Mouse (Mus musculus): Measurements from ENCODE around the gene Ubxn10. TPM values are rescaled to one million over a fixed set of nuclear protein-coding genes. Genes with fewer than 3 reads are reported as not detected.

Gene Ubxn10
- polyA plus RNA-seq, 1 experiment, result not detected

- Histone ChIP-seq H3K27ac (ENCODE audit: insufficient read depth, low read depth, low read length) (no peak overlapping the region), H3K4me1 (ENCODE audit: control insufficient read depth, insufficient read depth, low read length) (no peaks in the 10 kb centered on the region), H3K4me3 (ENCODE audit: insufficient read depth, low read length) (no peak overlapping the region)
- TF ChIP-seq CTCF (IDR thresholded peaks at IDR 0.05; ENCODE audit: low read depth, low read length), result no peak
- TF ChIP-seq POLR2A (IDR thresholded peaks at IDR 0.05; ENCODE audit: borderline replicate concordance, low read depth, low read length), result no peak
Observed at GRCm38 (mm10) chr4:138670093-138670889, 66.7 kb downstream of the Ubxn10 start.

- Histone ChIP-seq H3K4me3 (ENCODE audit: insufficient read depth, low read length) (no peak overlapping the region), H3K27ac (ENCODE audit: insufficient read depth, low read depth, low read length) (no peak overlapping the region), H3K4me1 (ENCODE audit: control insufficient read depth, insufficient read depth, low read length) (no peaks in the 10 kb centered on the region)
- TF ChIP-seq CTCF (IDR thresholded peaks at IDR 0.05; ENCODE audit: low read depth, low read length) (no peak), POLR2A (IDR thresholded peaks at IDR 0.05; ENCODE audit: borderline replicate concordance, low read depth, low read length) (no peak)
Observed at GRCm38 (mm10) chr4:138666521-138666920, 70.4 kb downstream of the Ubxn10 start.

GRCm38 (mm10) chr4:138659936-138660602, 76.9 kb downstream of the Ubxn10 start:
- Histone ChIP-seq H3K4me3 (ENCODE audit: insufficient read depth, low read length) (no peak overlapping the region), H3K4me1 (ENCODE audit: control insufficient read depth, insufficient read depth, low read length) (no peaks in the 10 kb centered on the region), H3K27ac (ENCODE audit: insufficient read depth, low read depth, low read length) (no peak overlapping the region)
- TF ChIP-seq POLR2A (IDR thresholded peaks at IDR 0.05; ENCODE audit: borderline replicate concordance, low read depth, low read length), result no peak

Other genes starting within 250 kb of the Ubxn10 start
- not detected in 2 replicates for gene Vwa5b1, start 101.3 kb downstream of the Ubxn10 start, polyA plus RNA-seq (2012; ENCODE audit: insufficient read depth, insufficient read length, missing spikeins)
- gene Pla2g2c, start 12.4 kb downstream of the Ubxn10 start, polyA plus RNA-seq (2012; ENCODE audit: insufficient read depth, insufficient read length, missing spikeins), result not detected in 2 replicates
- not detected in 2 replicates for gene Pla2g2f, start 20.5 kb upstream of the Ubxn10 start, polyA plus RNA-seq (2012; ENCODE audit: insufficient read depth, insufficient read length, missing spikeins)
- gene Pla2g2d, start 38.6 kb upstream of the Ubxn10 start, polyA plus RNA-seq (2012; ENCODE audit: insufficient read depth, insufficient read length, missing spikeins), result not detected in 2 replicates
- not detected in 2 replicates for gene Pla2g5, start 126.3 kb upstream of the Ubxn10 start, polyA plus RNA-seq (2012; ENCODE audit: insufficient read depth, insufficient read length, missing spikeins)
- not detected in 2 replicates for gene Gm13030, start 136.8 kb upstream of the Ubxn10 start, polyA plus RNA-seq (2012; ENCODE audit: insufficient read depth, insufficient read length, missing spikeins)
- gene Pla2g2e, start 140.8 kb upstream of the Ubxn10 start, polyA plus RNA-seq (2012; ENCODE audit: insufficient read depth, insufficient read length, missing spikeins), result 0.96 TPM in 1 of 2 replicates, not detected in the other
- gene Otud3, start 176.8 kb upstream of the Ubxn10 start, polyA plus RNA-seq (2012; ENCODE audit: insufficient read depth, insufficient read length, missing spikeins), result 4.8 and 8.0 TPM in 2 replicates
- gene Rnf186, start 229.9 kb upstream of the Ubxn10 start, polyA plus RNA-seq (2012; ENCODE audit: insufficient read depth, insufficient read length, missing spikeins), result not detected in 2 replicates
- gene Tmco4, start 235.7 kb upstream of the Ubxn10 start, polyA plus RNA-seq (2012; ENCODE audit: insufficient read depth, insufficient read length, missing spikeins), result 5.4 and 6.5 TPM in 2 replicates